In genomic region chr2:76016890-76017289, GRCm38 (mm10) we compare ENCODE assay signal across 11 mouse cellular contexts. TPM values are rescaled to one million over a fixed set of nuclear protein-coding genes. Genes with fewer than 3 reads are reported as not detected.
A peak's percentile ranks its signal among the peaks of the same experiment; 100 is the strongest.
DNase-seq lines count a peak whose midpoint lies in the region; ATAC-seq and TF ChIP-seq lines count a peak whose summit lies in the region.
"Had no signal": no experiment of that assay in that cellular context is flagged by ENCODE, and none has a peak within 500 bp of the region (broad histone marks: within the 10 kb centered on the region; RNA-seq: fewer than 3 reads in every experiment).

No protein-coding gene starts in this region.

- H3K4me3 ChIP-seq in hindbrain, embryonic 10.5 days, result no peak overlapping the region
- H3K4me3 ChIP-seq in hindbrain, embryonic 12.5 days, result no peak overlapping the region
- no peak overlapping the region for H3K4me3 ChIP-seq in embryonic facial prominence, embryonic 13.5 days
- no peak overlapping the region for H3K4me3 ChIP-seq in hindbrain, embryonic 14.5 days (replicated peaks; ENCODE audit: low read length)
- H3K4me3 ChIP-seq in midbrain, postnatal 0 days (ENCODE audit: low read depth, low read length), result no peak overlapping the region
- H3K4me3 ChIP-seq: liver, embryonic 12.5 days had no signal

- 9% methylated on average over 7 of the region's 7 CpGs for WGBS in hindbrain, embryonic 10.5 days
- WGBS in hindbrain, embryonic 12.5 days, result 10% methylated on average over 7 of the region's 7 CpGs
- 9% methylated on average over 7 of the region's 7 CpGs for WGBS in embryonic facial prominence, embryonic 13.5 days
- WGBS in hindbrain, embryonic 14.5 days, result 7% methylated on average over 7 of the region's 7 CpGs
- 3% methylated on average over 7 of the region's 7 CpGs for WGBS in midbrain, postnatal 0 days

- peaks cover 23% of the 10 kb centered on the region for H3K4me1 ChIP-seq in hindbrain, embryonic 10.5 days (replicated peaks)
- peaks cover 8% of the 10 kb centered on the region; the same call in 1 of the 2 replicates for H3K4me1 ChIP-seq in hindbrain, embryonic 12.5 days
- H3K4me1 ChIP-seq in embryonic facial prominence, embryonic 13.5 days, result peaks cover 12% of the 10 kb centered on the region
- peaks cover 15% of the 10 kb centered on the region for H3K4me1 ChIP-seq in hindbrain, embryonic 14.5 days (replicated peaks; ENCODE audit: control insufficient read depth, insufficient read depth, low read length)
- H3K4me1 ChIP-seq in midbrain, postnatal 0 days (ENCODE audit: insufficient read depth, low read length), result no peaks in the 10 kb centered on the region
- H3K4me1 ChIP-seq: liver, embryonic 12.5 days had no signal

- H3K36me3 ChIP-seq in hindbrain, embryonic 10.5 days, result no peaks in the 10 kb centered on the region
- no peaks in the 10 kb centered on the region for H3K36me3 ChIP-seq in hindbrain, embryonic 12.5 days
- H3K36me3 ChIP-seq in embryonic facial prominence, embryonic 13.5 days, result no peaks in the 10 kb centered on the region
- no peaks in the 10 kb centered on the region for H3K36me3 ChIP-seq in hindbrain, embryonic 14.5 days (replicated peaks; ENCODE audit: control insufficient read depth, insufficient read depth)
- H3K36me3 ChIP-seq in midbrain, postnatal 0 days (ENCODE audit: insufficient read depth, low read length), result no peaks in the 10 kb centered on the region
- H3K36me3 ChIP-seq: liver, embryonic 12.5 days had no signal

- no peaks in the 10 kb centered on the region for H3K27me3 ChIP-seq in hindbrain, embryonic 10.5 days (ENCODE audit: insufficient read depth, poor library complexity, severe bottlenecking)
- no peaks in the 10 kb centered on the region for H3K27me3 ChIP-seq in hindbrain, embryonic 12.5 days
- H3K27me3 ChIP-seq in embryonic facial prominence, embryonic 13.5 days, result no peaks in the 10 kb centered on the region
- H3K27me3 ChIP-seq in hindbrain, embryonic 14.5 days (ENCODE audit: control insufficient read depth, insufficient read depth, low read length), result no peaks in the 10 kb centered on the region
- H3K27me3 ChIP-seq in midbrain, postnatal 0 days (ENCODE audit: insufficient read depth, low read length), result no peaks in the 10 kb centered on the region

- TF ChIP-seq CTCF in midbrain, postnatal 0 days (IDR thresholded peaks at IDR 0.05), result no peak

- ATAC-seq in hindbrain, embryonic 12.5 days (ENCODE audit: low FRiP score), result no peak
- no peak for ATAC-seq in embryonic facial prominence, embryonic 13.5 days (ENCODE audit: insufficient number of reproducible peaks, insufficient read depth, low FRiP score, low TSS enrichment, low read depth)
- peak; percentile 40; the same call in 1 of the 2 replicates for ATAC-seq in hindbrain, embryonic 14.5 days (ENCODE audit: low FRiP score)
- peak; percentile 47; the same call in 1 of the 2 replicates for ATAC-seq in midbrain, postnatal 0 days (ENCODE audit: low FRiP score)
- ATAC-seq in inflammation-experienced regulatory T-cells, adult 6 months, result no peak
- ATAC-seq: liver, embryonic 12.5 days had no signal

- H3K9me3 ChIP-seq in hindbrain, embryonic 10.5 days, result no peaks in the 10 kb centered on the region
- H3K9me3 ChIP-seq in hindbrain, embryonic 12.5 days (replicated peaks), result no peaks in the 10 kb centered on the region
- H3K9me3 ChIP-seq in embryonic facial prominence, embryonic 13.5 days, result no peaks in the 10 kb centered on the region
- no peaks in the 10 kb centered on the region for H3K9me3 ChIP-seq in hindbrain, embryonic 14.5 days (ENCODE audit: control insufficient read depth, low read length)
- H3K9me3 ChIP-seq in midbrain, postnatal 0 days (ENCODE audit: low read length), result no peaks in the 10 kb centered on the region
- H3K9me3 ChIP-seq: liver, embryonic 12.5 days had no signal

- no peak overlapping the region for H3K4me2 ChIP-seq in hindbrain, embryonic 12.5 days (replicated peaks)
- H3K4me2 ChIP-seq in embryonic facial prominence, embryonic 13.5 days, result 0 out of 2 replicates have a peak overlapping the region, but pooled peaks have one; percentile 9
- no peak overlapping the region for H3K4me2 ChIP-seq in hindbrain, embryonic 14.5 days (replicated peaks)
- H3K4me2 ChIP-seq in midbrain, postnatal 0 days (ENCODE audit: low read depth, low read length, poor library complexity, severe bottlenecking), result no peak overlapping the region
- H3K4me2 ChIP-seq: liver, embryonic 12.5 days had no signal

- no peak overlapping the region for H3K9ac ChIP-seq in hindbrain, embryonic 12.5 days
- 0 out of 2 replicates have a peak overlapping the region, but pooled peaks have one; percentile 27 for H3K9ac ChIP-seq in embryonic facial prominence, embryonic 13.5 days
- H3K9ac ChIP-seq in hindbrain, embryonic 14.5 days, result no peak overlapping the region
- no peak overlapping the region for H3K9ac ChIP-seq in midbrain, postnatal 0 days (replicated peaks; ENCODE audit: low read length, poor library complexity, severe bottlenecking)
- H3K9ac ChIP-seq: liver, embryonic 12.5 days had no signal

- DNase-seq in hindbrain, embryonic 10.5 days (ENCODE audit: low spot score), result no peak
- peak; percentile 53 for DNase-seq in hindbrain, embryonic 14.5 days (ENCODE audit: low spot score)
- peak; percentile 66 for DNase-seq in midbrain, postnatal 0 days (ENCODE audit: low spot score)
- DNase-seq in thymus, postnatal 0 days (ENCODE audit: low spot score), result no peak
- no peak for DNase-seq in urinary bladder, postnatal 10 days (ENCODE audit: low spot score)
- DNase-seq: adrenal gland, postnatal 25 days; thymus, postnatal 4 days had no signal

- H3K27ac ChIP-seq in hindbrain, embryonic 10.5 days, result peak overlapping the region; percentile 50
- no peak overlapping the region for H3K27ac ChIP-seq in hindbrain, embryonic 12.5 days
- H3K27ac ChIP-seq in embryonic facial prominence, embryonic 13.5 days, result no peak overlapping the region
- 0 out of 2 replicates have a peak overlapping the region, but pooled peaks have one; percentile 9 for H3K27ac ChIP-seq in hindbrain, embryonic 14.5 days
- peak overlapping the region; percentile 13 for H3K27ac ChIP-seq in midbrain, postnatal 0 days (ENCODE audit: low read depth, low read length)
- H3K27ac ChIP-seq: liver, embryonic 12.5 days had no signal

RNA-seq across cellular contexts. Expression of gene Ttc30a1, which starts 35.1 kb away (rescaled TPM):
- polyA plus RNA-seq in hindbrain, embryonic 10.5 days (2016; fragmentation: Nextera tagmentation; extraction: Ambion mirVana), result 9.7 and 10.7 TPM in 2 replicates
- polyA plus RNA-seq in hindbrain, embryonic 12.5 days (2016; fragmentation: Nextera tagmentation; extraction: Ambion mirVana), result 8.3 and 9.2 TPM in 2 replicates
- polyA plus RNA-seq in embryonic facial prominence, embryonic 13.5 days (2015; fragmentation: Nextera tagmentation; extraction: Ambion mirVana), result 8.3 and 8.4 TPM in 2 replicates
- polyA plus RNA-seq in hindbrain, embryonic 14.5 days (2014; fragmentation: Nextera tagmentation; extraction: Ambion mirVana), result 8.7 and 9.2 TPM in 2 replicates
- total RNA-seq in midbrain, postnatal 0 days (2014; rRNA removed), result 12.3 and 12.7 TPM in 2 replicates
- 5.2 and 5.5 TPM in 2 replicates for polyA plus RNA-seq in midbrain, postnatal 0 days (2015; fragmentation: Nextera tagmentation; extraction: Ambion mirVana)
- polyA plus RNA-seq in thymus, postnatal 0 days (2015; fragmentation: Nextera tagmentation; extraction: Ambion mirVana), result 4.1 and 4.7 TPM in 2 replicates
- polyA plus RNA-seq in inflammation-experienced regulatory T-cells, adult 6 months (2017; shearing (Covaris generic)), result 1 to 10 TPM in 1 of 3 experiments, under 1 TPM in 2; 0.54 to 1.1 (median 0.71) TPM

RNA-seq across cellular contexts. Expression of gene Ttc30a2, which starts 38.9 kb away (rescaled TPM):
- 0.50 and 0.72 TPM in 2 replicates for polyA plus RNA-seq in hindbrain, embryonic 10.5 days (2016; fragmentation: Nextera tagmentation; extraction: Ambion mirVana)
- polyA plus RNA-seq in hindbrain, embryonic 12.5 days (2016; fragmentation: Nextera tagmentation; extraction: Ambion mirVana), result 0.76 and 1.2 TPM in 2 replicates
- 0.31 TPM in 1 of 2 replicates, not detected in the other for polyA plus RNA-seq in embryonic facial prominence, embryonic 13.5 days (2015; fragmentation: Nextera tagmentation; extraction: Ambion mirVana)
- 1.3 and 1.5 TPM in 2 replicates for polyA plus RNA-seq in hindbrain, embryonic 14.5 days (2014; fragmentation: Nextera tagmentation; extraction: Ambion mirVana)
- total RNA-seq in midbrain, postnatal 0 days (2014; rRNA removed), result 1.1 and 1.9 TPM in 2 replicates
- 0.36 and 0.39 TPM in 2 replicates for polyA plus RNA-seq in midbrain, postnatal 0 days (2015; fragmentation: Nextera tagmentation; extraction: Ambion mirVana)
- 0.22 and 0.34 TPM in 2 replicates for polyA plus RNA-seq in thymus, postnatal 0 days (2015; fragmentation: Nextera tagmentation; extraction: Ambion mirVana)
- polyA plus RNA-seq in inflammation-experienced regulatory T-cells, adult 6 months (2017; shearing (Covaris generic)), result not detected
- polyA plus RNA-seq: liver, embryonic 12.5 days had no signal

Comparison
In these comparisons a context has a peak if more than half of its experiments do, and no peak if none do; other contexts are left out.
1. DNase-seq: peak in hindbrain, embryonic 14.5 days (single experiment) and midbrain, postnatal 0 days (single experiment); none in hindbrain, embryonic 10.5 days (single experiment), thymus, postnatal 0 days (single experiment) and urinary bladder, postnatal 10 days (single experiment).
2. H3K27ac ChIP-seq: peak in hindbrain, embryonic 10.5 days (single experiment), hindbrain, embryonic 14.5 days (single experiment) and midbrain, postnatal 0 days (single experiment); none in hindbrain, embryonic 12.5 days (single experiment) and embryonic facial prominence, embryonic 13.5 days (single experiment).
3. ATAC-seq: peak in hindbrain, embryonic 14.5 days (single experiment) and midbrain, postnatal 0 days (single experiment); none in hindbrain, embryonic 12.5 days (single experiment), embryonic facial prominence, embryonic 13.5 days (single experiment) and inflammation-experienced regulatory T-cells, adult 6 months (single experiment).